In genomic region chr15:64618471-64618870, GRCm38 (mm10) we compare ENCODE assay signal across 9 mouse cellular contexts.
"Had no signal": no experiment of that assay in that cellular context is flagged by ENCODE, and none has a peak within 500 bp of the region (broad histone marks: within the 10 kb centered on the region; RNA-seq: fewer than 3 reads in every experiment).

No protein-coding gene starts in this region.

- H3K9me3 ChIP-seq: midbrain, embryonic 12.5 days had no signal

- H3K4me1 ChIP-seq: midbrain, embryonic 12.5 days had no signal

- H3K4me3 ChIP-seq: left cerebral cortex, adult 2 months; midbrain, embryonic 12.5 days had no signal

- H3K36me3 ChIP-seq: midbrain, embryonic 12.5 days had no signal

- H3K27me3 ChIP-seq: midbrain, embryonic 12.5 days had no signal

- DNase-seq: kidney, postnatal 25 days; lung, adult 18-20 months; right cerebral cortex, postnatal 14 days; thymus, adult 18-20 months; thymus, postnatal 14 days had no signal

- ATAC-seq: midbrain, embryonic 16.5 days had no signal

- H3K4me2 ChIP-seq: midbrain, embryonic 12.5 days had no signal

- H3K27ac ChIP-seq: left cerebral cortex, adult 2 months; liver, embryonic 14.5 days; midbrain, embryonic 12.5 days had no signal

- H3K9ac ChIP-seq: liver, embryonic 14.5 days; midbrain, embryonic 12.5 days had no signal
